Mouse (Mus musculus) stomach, adult 2 months (tissue): ENCODE measurements around the gene Pomgnt1. TPM values are rescaled to one million over a fixed set of nuclear protein-coding genes. Genes with fewer than 3 reads are reported as not detected.

Source experiments
- polyA plus RNA-seq: library from polyadenylated mRNA; depleted of rRNA; stranded (reverse); fragments of >200 nt; gene quantifications from 2 replicates; pipeline ENCODE4 v1.2.3, GENCODE M21; 2012; rRNA removed

Gene Pomgnt1
- 13.1 and 13.5 TPM in 2 replicates for polyA plus RNA-seq

DNA sequence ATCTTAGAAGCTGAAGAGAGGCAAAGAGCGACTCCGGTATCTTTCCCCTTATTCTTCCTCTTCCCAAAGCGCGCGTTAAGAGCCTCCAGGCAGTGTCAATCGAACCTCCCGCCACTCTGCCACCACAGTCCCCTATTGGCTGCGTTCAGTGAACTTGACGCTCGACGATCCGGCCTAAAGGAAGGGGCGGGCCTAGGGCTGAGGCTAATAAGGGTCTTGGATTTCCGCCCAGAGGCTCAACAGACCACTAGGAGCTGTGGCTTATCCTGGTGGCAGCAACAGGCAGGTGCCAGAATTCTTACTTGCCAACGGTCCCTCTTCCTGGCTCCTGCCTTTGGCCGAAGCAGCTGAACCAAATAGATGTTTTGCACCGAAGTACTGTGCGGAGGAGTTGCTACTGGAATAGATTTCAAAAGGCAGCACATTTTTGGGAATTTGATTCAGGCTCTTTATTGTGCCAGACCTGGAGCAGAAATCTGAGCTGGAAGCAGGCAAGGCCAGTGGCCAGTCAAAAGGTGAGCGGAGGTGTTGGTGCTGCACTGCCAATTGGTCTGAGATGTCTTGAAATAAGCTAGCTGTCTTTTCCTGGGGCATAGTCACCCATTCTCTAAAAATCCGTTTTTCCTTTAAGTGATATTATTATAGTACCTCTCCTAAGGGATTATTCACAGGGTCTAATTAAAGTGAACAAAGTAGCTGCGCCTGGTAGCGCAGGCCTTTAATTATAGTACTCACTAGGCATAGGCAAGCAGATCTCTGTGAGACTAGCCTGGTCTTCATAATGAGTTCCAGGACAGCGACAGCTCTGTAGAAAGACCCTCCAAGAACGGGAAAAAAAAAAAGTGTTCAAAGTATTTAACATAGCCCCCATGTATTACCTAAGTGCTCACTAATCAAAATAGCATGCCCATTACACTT lies at the start of gene Pomgnt1, which contains the start of gene Rad54l:
TSS of gene Pomgnt1 (plus strand) at position 239 of the 918 bp plus-strand sequence.
TSS of gene Rad54l (minus strand) at position 89 of the 918 bp plus-strand sequence.

DNA sequence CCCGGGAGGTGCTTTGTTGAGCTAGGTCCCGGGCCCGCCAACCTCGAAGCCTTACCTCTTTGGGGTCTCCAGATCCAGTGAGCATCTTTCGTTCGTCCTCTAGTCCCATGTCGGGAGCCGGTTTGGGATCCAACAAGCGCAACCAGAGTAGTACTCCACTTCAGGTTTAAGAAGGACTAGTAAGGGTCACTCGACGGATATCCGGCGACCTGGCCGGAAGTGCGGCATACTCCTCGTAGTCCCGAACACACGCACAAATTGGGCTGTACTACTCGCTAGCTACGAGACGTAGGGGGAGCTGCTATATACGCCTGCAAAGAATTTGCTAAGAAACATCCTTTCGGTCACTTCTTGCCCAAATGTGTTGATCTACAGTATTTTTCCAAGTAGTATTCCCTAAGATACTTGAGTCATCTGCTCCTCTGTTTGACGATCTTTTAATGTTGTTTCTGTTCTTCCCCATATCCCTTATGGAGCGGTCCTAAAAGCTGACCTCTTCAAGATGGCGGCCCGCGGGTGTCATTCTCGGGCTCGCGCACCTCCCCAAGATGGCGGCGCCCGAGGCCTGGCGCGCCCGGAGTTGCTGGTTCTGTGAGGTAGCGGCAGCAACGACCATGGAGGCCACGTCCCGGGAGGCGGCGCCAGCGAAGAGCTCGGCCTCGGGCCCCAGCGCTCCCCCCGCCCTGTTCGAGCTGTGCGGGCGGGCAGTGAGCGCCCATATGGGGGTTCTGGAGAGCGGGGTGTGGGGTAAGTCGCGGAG lies 48.6 kb upstream of the Pomgnt1 start, which contains the start of the genes Uqcrh and Lrrc41:
TSS of gene Uqcrh (minus strand) at position 211 of the 760 bp plus-strand sequence.
TSS of gene Lrrc41 (plus strand) at position 409 of the 760 bp plus-strand sequence.

DNA sequence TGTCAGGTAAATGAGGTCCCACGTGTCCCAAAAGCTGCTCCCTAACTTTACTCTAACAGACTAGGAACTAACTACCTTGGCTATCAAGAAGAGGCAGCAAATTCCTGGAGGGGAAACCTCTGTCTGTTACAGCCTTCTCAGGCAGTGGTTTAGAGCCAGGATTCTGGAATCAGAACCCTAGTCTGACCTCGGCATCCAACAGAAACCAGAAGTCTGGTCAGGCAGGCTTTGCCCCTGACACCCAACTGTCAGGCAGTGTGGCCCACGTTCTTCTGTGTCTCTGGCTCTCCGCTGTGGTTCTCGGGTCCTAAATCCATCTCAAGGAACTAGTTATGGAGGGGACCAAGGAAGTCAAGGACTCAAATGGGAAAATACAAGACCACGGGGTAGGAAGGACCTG lies 27.6 kb downstream of the Pomgnt1 start, which contains the start of gene Lurap1:
TSS of gene Lurap1 (minus strand) at position 101 of the 400 bp plus-strand sequence.

DNA sequence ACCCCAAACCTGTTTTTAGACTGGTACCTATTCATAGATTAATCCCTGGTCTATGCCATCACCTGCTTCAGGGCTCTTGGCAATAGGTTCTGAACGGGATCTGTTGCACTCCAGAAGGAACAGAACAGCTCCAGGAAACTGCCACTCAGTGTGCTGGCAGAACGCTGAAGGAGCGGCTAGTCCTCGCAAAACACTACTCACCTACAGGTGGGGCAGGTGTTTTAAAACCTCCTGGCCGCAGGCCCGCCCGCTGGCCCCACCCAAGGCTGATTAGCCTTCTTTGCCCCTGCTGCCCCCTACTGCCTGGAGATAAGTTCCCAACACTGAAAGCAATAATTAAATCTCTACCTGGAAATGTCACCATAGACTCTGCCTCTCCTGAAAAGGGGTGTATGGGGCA lies 43.8 kb downstream of the Pomgnt1 start, which contains the start of gene Tspan1:
TSS of gene Tspan1 (minus strand) at position 198 of the 400 bp plus-strand sequence.

DNA sequence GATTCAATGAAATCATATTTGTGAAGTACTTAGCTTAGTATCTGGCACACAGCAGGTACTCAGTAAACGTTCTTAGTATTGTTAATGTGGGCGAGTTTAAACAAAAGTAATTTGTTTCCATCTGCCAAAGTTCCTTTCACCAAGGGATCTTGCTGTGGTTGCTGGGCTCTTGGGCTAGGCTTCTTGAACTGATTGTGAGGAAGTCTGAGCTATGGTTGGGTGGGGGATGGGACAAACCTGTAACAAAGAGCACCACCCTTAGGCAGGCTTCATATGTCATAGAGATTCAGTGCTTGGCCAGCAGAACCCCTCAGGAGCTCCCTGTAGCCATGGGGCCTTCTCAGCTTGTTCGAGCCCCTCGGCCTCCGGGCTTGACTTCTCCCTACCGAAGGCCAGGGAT lies 49.4 kb downstream of the Pomgnt1 start, which contains the start of the genes 1700042G07Rik and Gm49337:
TSS of gene 1700042G07Rik (plus strand) at position 301 of the 400 bp plus-strand sequence.
TSS of gene Gm49337 (plus strand) at position 313 of the 400 bp plus-strand sequence.

Other genes with a start within 250 kb of the Pomgnt1 start
- gene Kncn, start 239.4 kb upstream of the Pomgnt1 start, polyA plus RNA-seq = not detected in 2 replicates
- gene 6430628N08Rik, start 233.2 kb upstream of the Pomgnt1 start, polyA plus RNA-seq = not detected in 2 replicates
- gene Dmbx1, start 183.9 kb upstream of the Pomgnt1 start, polyA plus RNA-seq = 1.2 and 1.4 TPM in 2 replicates
- 10.2 and 10.4 TPM in 2 replicates for gene Faah, start 105.9 kb upstream of the Pomgnt1 start, polyA plus RNA-seq
- gene Nsun4, start 70.0 kb upstream of the Pomgnt1 start, polyA plus RNA-seq = 2.1 and 2.2 TPM in 2 replicates
- 31.4 and 43.3 TPM in 2 replicates for gene Uqcrh, start 48.8 kb upstream of the Pomgnt1 start, polyA plus RNA-seq
- 45.8 and 46.0 TPM in 2 replicates for gene Lrrc41, start 48.6 kb upstream of the Pomgnt1 start, polyA plus RNA-seq
- gene Rad54l, start 150 bp upstream of the Pomgnt1 start, polyA plus RNA-seq = 0.35 and 0.61 TPM in 2 replicates
- 1.6 and 2.7 TPM in 2 replicates for gene Lurap1, start 27.5 kb downstream of the Pomgnt1 start, polyA plus RNA-seq
- 41.8 and 44.2 TPM in 2 replicates for gene Tspan1, start 43.8 kb downstream of the Pomgnt1 start, polyA plus RNA-seq
- gene 1700042G07Rik, start 49.5 kb downstream of the Pomgnt1 start, polyA plus RNA-seq = not detected in 2 replicates
- not detected in 2 replicates for gene Gm49337, start 49.5 kb downstream of the Pomgnt1 start, polyA plus RNA-seq
- gene Pik3r3, start 97.8 kb downstream of the Pomgnt1 start, polyA plus RNA-seq = 4.1 and 5.5 TPM in 2 replicates